Mouse (Mus musculus): Measurements from ENCODE around the gene Ifnlr1. TPM values are rescaled to one million over a fixed set of nuclear protein-coding genes. Genes with fewer than 3 reads are reported as not detected.

Gene Ifnlr1
- polyA plus RNA-seq, 1 experiment from 2014 or later = 0.65 TPM

DNA sequence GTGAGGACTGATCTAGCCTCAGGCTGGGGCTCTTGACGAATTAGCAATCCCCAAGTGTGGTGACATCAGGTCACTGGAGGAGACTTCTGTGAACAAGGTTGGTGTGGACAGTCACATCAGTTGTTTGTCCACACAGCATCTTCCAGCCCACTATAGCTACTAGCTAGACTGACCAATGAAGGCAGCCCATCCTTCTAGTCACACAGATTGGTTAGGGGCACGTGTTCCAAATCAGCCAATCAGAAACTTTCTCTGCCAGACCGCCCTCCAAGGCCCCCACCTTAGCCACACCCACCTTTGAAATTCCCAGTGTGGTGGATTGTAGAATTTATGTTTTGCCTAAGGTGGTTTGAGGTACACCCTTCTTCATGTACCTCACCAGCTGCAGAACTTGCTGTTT is 12.6 kb upstream of the Ifnlr1 start:
- Histone ChIP-seq H3K9me3 (ENCODE audit: control insufficient read depth, low read length) (no peaks in the 10 kb centered on the region), H3K9ac (ENCODE audit: low read length) (no peak overlapping the region), H3K27me3 (ENCODE audit: control insufficient read depth, insufficient read depth, low read length) (no peaks in the 10 kb centered on the region), H3K36me3 (ENCODE audit: control insufficient read depth, insufficient read depth, low read length) (no peaks in the 10 kb centered on the region), H3K4me3 (ENCODE audit: control insufficient read depth in 1 of 2, insufficient read depth in 1 of 2, low read depth in 1 of 2, low read length in 2 of 2) (no peak overlapping the region), H3K27ac (replicated peaks in 1 of 2; ENCODE audit: control insufficient read depth in 1 of 2, insufficient read depth in 1 of 2, low read depth in 2 of 2, low read length in 2 of 2) (no peak overlapping the region), H3K4me2 (ENCODE audit: low read length) (no peak overlapping the region), H3K4me1 (ENCODE audit: control insufficient read depth in 2 of 2, insufficient read depth in 2 of 2, low read length in 2 of 2) (no peaks in the 10 kb centered on the region; a peak in 1 of 4 replicates)
- ATAC-seq (ENCODE audit: insufficient number of reproducible peaks, insufficient read depth, low FRiP score, low read depth) = no peak
- WGBS = 79% methylated on average over 3 of the region's 3 CpGs

GRCm38 (mm10) chr4:135674993-135675392 is 11.1 kb upstream of the Ifnlr1 start:
- Histone ChIP-seq H3K36me3 (ENCODE audit: control insufficient read depth, insufficient read depth, low read length) (no peaks in the 10 kb centered on the region), H3K4me2 (ENCODE audit: low read length) (no peak overlapping the region), H3K9me3 (ENCODE audit: control insufficient read depth, low read length) (no peaks in the 10 kb centered on the region), H3K9ac (ENCODE audit: low read length) (no peak overlapping the region), H3K27ac (replicated peaks in 1 of 2; ENCODE audit: control insufficient read depth in 1 of 2, insufficient read depth in 1 of 2, low read depth in 2 of 2, low read length in 2 of 2) (no peak overlapping the region), H3K4me3 (ENCODE audit: control insufficient read depth in 1 of 2, insufficient read depth in 1 of 2, low read depth in 1 of 2, low read length in 2 of 2) (no peak overlapping the region), H3K27me3 (ENCODE audit: control insufficient read depth, insufficient read depth, low read length) (no peaks in the 10 kb centered on the region), H3K4me1 (ENCODE audit: control insufficient read depth in 2 of 2, insufficient read depth in 2 of 2, low read length in 2 of 2) (no peaks in the 10 kb centered on the region; a peak in 1 of 4 replicates)
- 66% methylated on average over 9 of the region's 9 CpGs for WGBS
- ATAC-seq (ENCODE audit: insufficient number of reproducible peaks, insufficient read depth, low FRiP score, low read depth) = no peak

DNA sequence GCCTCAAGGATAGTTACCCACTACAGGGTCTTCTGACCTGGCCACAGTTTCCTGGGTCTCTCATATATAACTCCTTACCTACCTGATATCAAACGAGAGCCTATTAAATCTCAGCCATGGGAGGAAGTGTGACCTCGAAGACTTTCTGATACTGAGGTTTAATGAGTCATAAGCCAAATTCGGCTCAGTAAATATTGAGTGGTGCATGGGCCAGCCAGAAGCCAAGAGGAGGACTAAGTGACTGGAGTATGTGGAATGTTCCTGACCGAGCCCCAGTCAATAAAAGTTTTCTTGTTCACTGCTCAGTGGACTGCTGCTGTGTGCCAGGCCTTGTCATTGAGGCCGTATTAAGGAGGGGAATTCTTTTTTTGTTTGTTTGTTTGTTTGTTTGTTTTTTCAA is 9.6 kb upstream of the Ifnlr1 start:
- Histone ChIP-seq H3K9me3 (ENCODE audit: control insufficient read depth, low read length) (no peaks in the 10 kb centered on the region), H3K4me3 (ENCODE audit: control insufficient read depth in 1 of 2, insufficient read depth in 1 of 2, low read depth in 1 of 2, low read length in 2 of 2) (no peak overlapping the region), H3K9ac (ENCODE audit: low read length) (no peak overlapping the region), H3K27ac (replicated peaks in 1 of 2; ENCODE audit: control insufficient read depth in 1 of 2, insufficient read depth in 1 of 2, low read depth in 2 of 2, low read length in 2 of 2) (no peak overlapping the region), H3K36me3 (ENCODE audit: control insufficient read depth, insufficient read depth, low read length) (no peaks in the 10 kb centered on the region), H3K4me2 (ENCODE audit: low read length) (no peak overlapping the region), H3K4me1 (ENCODE audit: control insufficient read depth in 2 of 2, insufficient read depth in 2 of 2, low read length in 2 of 2) (no peaks in the 10 kb centered on the region; a peak in 1 of 4 replicates), H3K27me3 (ENCODE audit: control insufficient read depth, insufficient read depth, low read length) (no peaks in the 10 kb centered on the region)
- no peak for ATAC-seq (ENCODE audit: insufficient number of reproducible peaks, insufficient read depth, low FRiP score, low read depth)
- 56% methylated on average over 5 of the region's 5 CpGs for WGBS

DNA sequence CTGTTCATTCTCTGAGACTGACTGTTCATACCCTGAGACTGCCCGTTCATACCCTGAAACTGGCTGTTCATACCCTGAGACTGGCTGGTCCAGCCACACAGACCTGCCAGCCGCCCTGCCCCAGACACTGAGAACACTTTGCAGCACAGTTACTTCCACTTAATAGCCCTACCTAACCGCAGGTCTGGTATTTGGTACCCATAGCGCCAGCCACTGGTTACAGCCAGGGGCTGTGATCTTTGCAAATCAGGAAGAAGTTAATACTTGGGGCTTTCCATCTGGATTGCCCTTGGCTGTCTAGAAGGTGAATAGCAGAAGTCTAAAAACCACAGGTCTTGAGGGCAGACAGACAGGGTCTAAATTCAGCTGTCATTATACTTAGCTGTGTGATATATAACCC is 6.8 kb upstream of the Ifnlr1 start:
- H3K27ac ChIP-seq (replicated peaks in 1 of 2; ENCODE audit: control insufficient read depth in 1 of 2, insufficient read depth in 1 of 2, low read depth in 2 of 2, low read length in 2 of 2) = no peak overlapping the region
- H3K4me2 ChIP-seq (ENCODE audit: low read length) = no peak overlapping the region
- no peak overlapping the region for H3K9ac ChIP-seq (ENCODE audit: low read length)
- no peaks in the 10 kb centered on the region for H3K9me3 ChIP-seq (ENCODE audit: control insufficient read depth, low read length)
- no peaks in the 10 kb centered on the region for H3K27me3 ChIP-seq (ENCODE audit: control insufficient read depth, insufficient read depth, low read length)
- H3K36me3 ChIP-seq (ENCODE audit: control insufficient read depth, insufficient read depth, low read length) = no peaks in the 10 kb centered on the region
- no peak for ATAC-seq (ENCODE audit: insufficient number of reproducible peaks, insufficient read depth, low FRiP score, low read depth)
- H3K4me1 ChIP-seq (ENCODE audit: control insufficient read depth in 2 of 2, insufficient read depth in 2 of 2, low read length in 2 of 2) = peaks cover 0 to 6% of the 10 kb centered on the region in 2 experiments; a peak in 2 of 4 replicates
- no peak overlapping the region for H3K4me3 ChIP-seq (ENCODE audit: control insufficient read depth in 1 of 2, insufficient read depth in 1 of 2, low read depth in 1 of 2, low read length in 2 of 2)
- 77% methylated on average over 4 of the region's 4 CpGs for WGBS

- no peak overlapping the region for H3K4me3 ChIP-seq (ENCODE audit: control insufficient read depth in 1 of 2, insufficient read depth in 1 of 2, low read depth in 1 of 2, low read length in 2 of 2)
- H3K9ac ChIP-seq (ENCODE audit: low read length) = no peak overlapping the region
- 72% methylated on average over 5 of the region's 5 CpGs for WGBS
- no peaks in the 10 kb centered on the region for H3K36me3 ChIP-seq (ENCODE audit: control insufficient read depth, insufficient read depth, low read length)
- peaks cover 12% of the 10 kb centered on the region; the same call in 1 of the 2 replicates for H3K27me3 ChIP-seq (ENCODE audit: control insufficient read depth, insufficient read depth, low read length)
- no peaks in the 10 kb centered on the region for H3K9me3 ChIP-seq (ENCODE audit: control insufficient read depth, low read length)
- peaks cover 0 to 6% of the 10 kb centered on the region in 2 experiments; a peak in 3 of 4 replicates for H3K4me1 ChIP-seq (ENCODE audit: control insufficient read depth in 2 of 2, insufficient read depth in 2 of 2, low read length in 2 of 2)
- ATAC-seq (ENCODE audit: insufficient number of reproducible peaks, insufficient read depth, low FRiP score, low read depth) = no peak
- no peak overlapping the region for H3K27ac ChIP-seq (replicated peaks in 1 of 2; ENCODE audit: control insufficient read depth in 1 of 2, insufficient read depth in 1 of 2, low read depth in 2 of 2, low read length in 2 of 2)
- H3K4me2 ChIP-seq (ENCODE audit: low read length) = no peak overlapping the region
Measured at GRCm38 (mm10) chr4:135681789-135682188, 4.3 kb upstream of the Ifnlr1 start.

DNA sequence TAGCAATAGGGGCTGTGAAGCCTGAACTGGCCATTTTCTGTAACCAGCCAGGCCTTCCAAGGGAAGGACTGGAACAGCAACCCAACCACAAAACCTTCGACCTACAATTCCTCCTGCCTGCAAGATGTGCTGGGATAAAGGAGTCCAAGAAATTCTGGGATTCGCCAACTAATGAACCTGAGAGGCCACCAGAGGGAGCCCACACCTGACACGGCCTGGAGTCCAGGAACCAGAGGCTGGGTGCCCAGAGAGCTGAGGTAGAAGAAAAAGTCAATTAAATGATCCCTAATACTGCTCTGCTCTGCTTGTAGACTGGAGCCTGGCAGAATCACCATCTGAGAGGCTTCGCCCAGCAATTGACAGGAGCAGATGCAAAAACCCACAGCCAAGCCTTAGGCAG is 2.5 kb upstream of the Ifnlr1 start:
- H3K27ac ChIP-seq (replicated peaks in 1 of 2; ENCODE audit: control insufficient read depth in 1 of 2, insufficient read depth in 1 of 2, low read depth in 2 of 2, low read length in 2 of 2) = no peak overlapping the region
- H3K4me1 ChIP-seq (ENCODE audit: control insufficient read depth in 2 of 2, insufficient read depth in 2 of 2, low read length in 2 of 2) = peaks cover 0 to 6% of the 10 kb centered on the region in 2 experiments; a peak in 3 of 4 replicates
- no peaks in the 10 kb centered on the region for H3K36me3 ChIP-seq (ENCODE audit: control insufficient read depth, insufficient read depth, low read length)
- no peaks in the 10 kb centered on the region for H3K9me3 ChIP-seq (ENCODE audit: control insufficient read depth, low read length)
- no peak overlapping the region for H3K9ac ChIP-seq (ENCODE audit: low read length)
- WGBS = 16% methylated on average over 4 of the region's 4 CpGs
- no peak overlapping the region for H3K4me3 ChIP-seq (ENCODE audit: control insufficient read depth in 1 of 2, insufficient read depth in 1 of 2, low read depth in 1 of 2, low read length in 2 of 2)
- peaks cover 26% of the 10 kb centered on the region for H3K27me3 ChIP-seq (ENCODE audit: control insufficient read depth, insufficient read depth, low read length)
- no peak overlapping the region for H3K4me2 ChIP-seq (ENCODE audit: low read length)
- no peak for ATAC-seq (ENCODE audit: insufficient number of reproducible peaks, insufficient read depth, low FRiP score, low read depth)

GRCm38 (mm10) chr4:135684731-135685130 is 1.4 kb upstream of the Ifnlr1 start:
- 39% methylated on average over 3 of the region's 3 CpGs for WGBS
- Histone ChIP-seq H3K9me3 (ENCODE audit: control insufficient read depth, low read length) (no peaks in the 10 kb centered on the region), H3K27ac (replicated peaks in 1 of 2; ENCODE audit: control insufficient read depth in 1 of 2, insufficient read depth in 1 of 2, low read depth in 2 of 2, low read length in 2 of 2) (no peak overlapping the region), H3K36me3 (ENCODE audit: control insufficient read depth, insufficient read depth, low read length) (no peaks in the 10 kb centered on the region), H3K4me1 (ENCODE audit: control insufficient read depth in 2 of 2, insufficient read depth in 2 of 2, low read length in 2 of 2) (peaks cover 0 to 6% of the 10 kb centered on the region in 2 experiments; a peak in 3 of 4 replicates), H3K4me2 (ENCODE audit: low read length) (no peak overlapping the region), H3K9ac (ENCODE audit: low read length) (no peak overlapping the region), H3K4me3 (ENCODE audit: control insufficient read depth in 1 of 2, insufficient read depth in 1 of 2, low read depth in 1 of 2, low read length in 2 of 2) (no peak overlapping the region), H3K27me3 (ENCODE audit: control insufficient read depth, insufficient read depth, low read length) (peaks cover 31% of the 10 kb centered on the region)
- ATAC-seq (ENCODE audit: insufficient number of reproducible peaks, insufficient read depth, low FRiP score, low read depth) = no peak

- peak; percentile 41; the same call in 1 of the 2 replicates for ATAC-seq (ENCODE audit: insufficient number of reproducible peaks, insufficient read depth, low FRiP score, low read depth)
- peak overlapping the region; percentile 75 for H3K9ac ChIP-seq (ENCODE audit: low read length)
- H3K9me3 ChIP-seq (ENCODE audit: control insufficient read depth, low read length) = no peaks in the 10 kb centered on the region
- no peaks in the 10 kb centered on the region for H3K36me3 ChIP-seq (ENCODE audit: control insufficient read depth, insufficient read depth, low read length)
- peaks cover 33% of the 10 kb centered on the region for H3K27me3 ChIP-seq (ENCODE audit: control insufficient read depth, insufficient read depth, low read length)
- H3K4me3 ChIP-seq (ENCODE audit: control insufficient read depth in 1 of 2, insufficient read depth in 1 of 2, low read depth in 1 of 2, low read length in 2 of 2) = peak overlapping the region; percentile 60 to 72
- H3K4me1 ChIP-seq (ENCODE audit: control insufficient read depth in 2 of 2, insufficient read depth in 2 of 2, low read length in 2 of 2) = peaks cover 0 to 6% of the 10 kb centered on the region in 2 experiments; a peak in 3 of 4 replicates
- H3K27ac ChIP-seq (replicated peaks in 1 of 2; ENCODE audit: control insufficient read depth in 1 of 2, insufficient read depth in 1 of 2, low read depth in 2 of 2, low read length in 2 of 2) = no peak overlapping the region
- peak overlapping the region; percentile 96 for H3K4me2 ChIP-seq (ENCODE audit: low read length)
- WGBS = under 1% methylated on average over 16 of the region's 21 CpGs
Measured at GRCm38 (mm10) chr4:135686568-135686953, 474 bp downstream of the Ifnlr1 start.

Measured in heart, embryonic 14.5 days (tissue).